Mouse (Mus musculus): ENCODE measurements around the gene Heatr5b. TPM values are rescaled to one million over a fixed set of nuclear protein-coding genes. Genes with fewer than 3 reads are reported as not detected.

Heatr5b gene
- polyA plus RNA-seq, 1 experiment from 2014 or later: 9.6 TPM

- no peak for ATAC-seq
- Histone ChIP-seq H3K4me2 (ENCODE audit: low read depth, low read length) (no peak overlapping the region), H3K9me3 (ENCODE audit: control insufficient read depth, low read length) (no peaks in the 10 kb centered on the region), H3K4me1 (ENCODE audit: control insufficient read depth, insufficient read depth, low read length) (no peaks in the 10 kb centered on the region), H3K9ac (ENCODE audit: low read depth, low read length) (no peak overlapping the region), H3K4me3 (ENCODE audit: low read length) (no peak overlapping the region), H3K27me3 (replicated peaks; ENCODE audit: control insufficient read depth, insufficient read depth, low read length) (no peaks in the 10 kb centered on the region), H3K36me3 (ENCODE audit: control insufficient read depth, insufficient read depth, low read length) (0 out of 2 replicates have a peak, but pooled peaks cover 2% of the 10 kb centered on the region), H3K27ac (ENCODE audit: low read length) (no peak overlapping the region)
- 85% methylated on average over 2 of the region's 2 CpGs for WGBS
Observed at GRCm38 (mm10) chr17:78772317-78772716, 62.8 kb downstream of the Heatr5b start.

- H3K27me3 ChIP-seq (replicated peaks; ENCODE audit: control insufficient read depth, insufficient read depth, low read length): no peaks in the 10 kb centered on the region
- 56% methylated on average over 7 of the region's 7 CpGs for WGBS
- H3K36me3 ChIP-seq (ENCODE audit: control insufficient read depth, insufficient read depth, low read length): 0 out of 2 replicates have a peak, but pooled peaks cover 2% of the 10 kb centered on the region
- H3K9ac ChIP-seq (ENCODE audit: low read depth, low read length): no peak overlapping the region
- no peak overlapping the region for H3K27ac ChIP-seq (ENCODE audit: low read length)
- no peak overlapping the region for H3K4me3 ChIP-seq (ENCODE audit: low read length)
- H3K4me1 ChIP-seq (ENCODE audit: control insufficient read depth, insufficient read depth, low read length): no peaks in the 10 kb centered on the region
- no peak for ATAC-seq
- H3K4me2 ChIP-seq (ENCODE audit: low read depth, low read length): no peak overlapping the region
- H3K9me3 ChIP-seq (ENCODE audit: control insufficient read depth, low read length): no peaks in the 10 kb centered on the region
Observed at GRCm38 (mm10) chr17:78770932-78771331, 64.2 kb downstream of the Heatr5b start.

- Histone ChIP-seq H3K4me3 (ENCODE audit: low read length) (no peak overlapping the region), H3K4me1 (ENCODE audit: control insufficient read depth, insufficient read depth, low read length) (no peaks in the 10 kb centered on the region), H3K4me2 (ENCODE audit: low read depth, low read length) (no peak overlapping the region), H3K36me3 (ENCODE audit: control insufficient read depth, insufficient read depth, low read length) (0 out of 2 replicates have a peak, but pooled peaks cover 2% of the 10 kb centered on the region), H3K9ac (ENCODE audit: low read depth, low read length) (no peak overlapping the region), H3K9me3 (ENCODE audit: control insufficient read depth, low read length) (no peaks in the 10 kb centered on the region), H3K27ac (ENCODE audit: low read length) (no peak overlapping the region), H3K27me3 (replicated peaks; ENCODE audit: control insufficient read depth, insufficient read depth, low read length) (no peaks in the 10 kb centered on the region)
- no peak for ATAC-seq
- whole genome bisulfite sequencing: 85% methylated on average over 3 of the region's 3 CpGs
Observed at GRCm38 (mm10) chr17:78769341-78769740, 65.8 kb downstream of the Heatr5b start.

GRCm38 (mm10) chr17:78768937-78769336 lies 66.2 kb downstream of the Heatr5b start:
- 0 out of 2 replicates have a peak, but pooled peaks cover 6% of the 10 kb centered on the region for H3K36me3 ChIP-seq (ENCODE audit: control insufficient read depth, insufficient read depth, low read length)
- no peaks in the 10 kb centered on the region for H3K9me3 ChIP-seq (ENCODE audit: control insufficient read depth, low read length)
- H3K4me2 ChIP-seq (ENCODE audit: low read depth, low read length): no peak overlapping the region
- no peaks in the 10 kb centered on the region for H3K27me3 ChIP-seq (replicated peaks; ENCODE audit: control insufficient read depth, insufficient read depth, low read length)
- ATAC-seq: no peak
- WGBS: 71% methylated on average over 2 of the region's 2 CpGs
- H3K4me1 ChIP-seq (ENCODE audit: control insufficient read depth, insufficient read depth, low read length): no peaks in the 10 kb centered on the region
- no peak overlapping the region for H3K9ac ChIP-seq (ENCODE audit: low read depth, low read length)
- H3K4me3 ChIP-seq (ENCODE audit: low read length): no peak overlapping the region
- H3K27ac ChIP-seq (ENCODE audit: low read length): no peak overlapping the region

GRCm38 (mm10) chr17:78767546-78767945 lies 67.6 kb downstream of the Heatr5b start:
- H3K27ac ChIP-seq (ENCODE audit: low read length): no peak overlapping the region
- no peak overlapping the region for H3K4me2 ChIP-seq (ENCODE audit: low read depth, low read length)
- H3K4me3 ChIP-seq (ENCODE audit: low read length): no peak overlapping the region
- 76% methylated on average over 8 of the region's 8 CpGs for WGBS
- H3K9ac ChIP-seq (ENCODE audit: low read depth, low read length): no peak overlapping the region
- H3K4me1 ChIP-seq (ENCODE audit: control insufficient read depth, insufficient read depth, low read length): no peaks in the 10 kb centered on the region
- H3K36me3 ChIP-seq (ENCODE audit: control insufficient read depth, insufficient read depth, low read length): 0 out of 2 replicates have a peak, but pooled peaks cover 7% of the 10 kb centered on the region
- no peaks in the 10 kb centered on the region for H3K9me3 ChIP-seq (ENCODE audit: control insufficient read depth, low read length)
- ATAC-seq: no peak
- H3K27me3 ChIP-seq (replicated peaks; ENCODE audit: control insufficient read depth, insufficient read depth, low read length): no peaks in the 10 kb centered on the region

GRCm38 (mm10) chr17:78766084-78766483 lies 69.1 kb downstream of the Heatr5b start:
- H3K9me3 ChIP-seq (ENCODE audit: control insufficient read depth, low read length): no peaks in the 10 kb centered on the region
- H3K4me2 ChIP-seq (ENCODE audit: low read depth, low read length): no peak overlapping the region
- H3K4me1 ChIP-seq (ENCODE audit: control insufficient read depth, insufficient read depth, low read length): no peaks in the 10 kb centered on the region
- no peak overlapping the region for H3K4me3 ChIP-seq (ENCODE audit: low read length)
- WGBS: 75% methylated on average over 7 of the region's 7 CpGs
- ATAC-seq: no peak
- no peak overlapping the region for H3K9ac ChIP-seq (ENCODE audit: low read depth, low read length)
- H3K27me3 ChIP-seq (replicated peaks; ENCODE audit: control insufficient read depth, insufficient read depth, low read length): no peaks in the 10 kb centered on the region
- no peak overlapping the region for H3K27ac ChIP-seq (ENCODE audit: low read length)
- 0 out of 2 replicates have a peak, but pooled peaks cover 7% of the 10 kb centered on the region for H3K36me3 ChIP-seq (ENCODE audit: control insufficient read depth, insufficient read depth, low read length)

- H3K36me3 ChIP-seq (ENCODE audit: control insufficient read depth, insufficient read depth, low read length): 0 out of 2 replicates have a peak, but pooled peaks cover 6% of the 10 kb centered on the region
- H3K9ac ChIP-seq (ENCODE audit: low read depth, low read length): no peak overlapping the region
Observed at GRCm38 (mm10) chr17:78763272-78763671, 71.9 kb downstream of the Heatr5b start.

GRCm38 (mm10) chr17:78752938-78753655 lies 82.1 kb downstream of the Heatr5b start:
- no peak for ATAC-seq
- H3K27ac ChIP-seq (ENCODE audit: low read length): no peak overlapping the region

More at GRCm38 (mm10) chr17:78763272-78763671, 71.9 kb downstream of the Heatr5b start:
- 92% methylated on average over 5 of the region's 5 CpGs for WGBS
- no peak overlapping the region for H3K27ac ChIP-seq (ENCODE audit: low read length)
- no peak for ATAC-seq
- no peaks in the 10 kb centered on the region for H3K27me3 ChIP-seq (replicated peaks; ENCODE audit: control insufficient read depth, insufficient read depth, low read length)
- H3K4me1 ChIP-seq (ENCODE audit: control insufficient read depth, insufficient read depth, low read length): no peaks in the 10 kb centered on the region
- H3K4me3 ChIP-seq (ENCODE audit: low read length): no peak overlapping the region
- H3K4me2 ChIP-seq (ENCODE audit: low read depth, low read length): no peak overlapping the region
- H3K9me3 ChIP-seq (ENCODE audit: control insufficient read depth, low read length): no peaks in the 10 kb centered on the region

GRCm38 (mm10) chr17:78752064-78752463 lies 83.1 kb downstream of the Heatr5b start:
- H3K36me3 ChIP-seq (ENCODE audit: control insufficient read depth, insufficient read depth, low read length): 0 out of 2 replicates have a peak, but pooled peaks cover 2% of the 10 kb centered on the region
- no peak overlapping the region for H3K4me2 ChIP-seq (ENCODE audit: low read depth, low read length)
- no peaks in the 10 kb centered on the region for H3K4me1 ChIP-seq (ENCODE audit: control insufficient read depth, insufficient read depth, low read length)
- H3K27me3 ChIP-seq (replicated peaks; ENCODE audit: control insufficient read depth, insufficient read depth, low read length): no peaks in the 10 kb centered on the region
- no peak overlapping the region for H3K9ac ChIP-seq (ENCODE audit: low read depth, low read length)
- no peak overlapping the region for H3K4me3 ChIP-seq (ENCODE audit: low read length)
- no peak overlapping the region for H3K27ac ChIP-seq (ENCODE audit: low read length)
- 67% methylated on average over 10 of the region's 10 CpGs for WGBS
- ATAC-seq: no peak
- H3K9me3 ChIP-seq (ENCODE audit: control insufficient read depth, low read length): no peaks in the 10 kb centered on the region

More at GRCm38 (mm10) chr17:78752938-78753655, 82.1 kb downstream of the Heatr5b start:
- Histone ChIP-seq H3K4me1 (ENCODE audit: control insufficient read depth, insufficient read depth, low read length) (no peaks in the 10 kb centered on the region), H3K27me3 (replicated peaks; ENCODE audit: control insufficient read depth, insufficient read depth, low read length) (no peaks in the 10 kb centered on the region), H3K9me3 (ENCODE audit: control insufficient read depth, low read length) (no peaks in the 10 kb centered on the region), H3K9ac (ENCODE audit: low read depth, low read length) (no peak overlapping the region), H3K4me2 (ENCODE audit: low read depth, low read length) (no peak overlapping the region), H3K36me3 (ENCODE audit: control insufficient read depth, insufficient read depth, low read length) (0 out of 2 replicates have a peak, but pooled peaks cover 2% of the 10 kb centered on the region), H3K4me3 (ENCODE audit: low read length) (no peak overlapping the region)
- WGBS: 61% methylated on average over 17 of the region's 17 CpGs
